Mouse (Mus musculus) T-helper 2 cell (primary cell): Measurements from ENCODE around the gene Calml4.

Source experiments
- in situ Hi-C: fragments of 300-600 bp; cut with MboI, MseI; formaldehyde crosslinking; loops from one replicate; pipeline ENCODE4 v1.15.1; 2025; ENCODE audit warnings: high pct_unique_total_duplicates

The Calml4 gene

GRCm38 (mm10) chr9:62901736-62902135 lies 43.9 kb downstream of the Calml4 start:
- in situ Hi-C loops = no loop called here

DNA sequence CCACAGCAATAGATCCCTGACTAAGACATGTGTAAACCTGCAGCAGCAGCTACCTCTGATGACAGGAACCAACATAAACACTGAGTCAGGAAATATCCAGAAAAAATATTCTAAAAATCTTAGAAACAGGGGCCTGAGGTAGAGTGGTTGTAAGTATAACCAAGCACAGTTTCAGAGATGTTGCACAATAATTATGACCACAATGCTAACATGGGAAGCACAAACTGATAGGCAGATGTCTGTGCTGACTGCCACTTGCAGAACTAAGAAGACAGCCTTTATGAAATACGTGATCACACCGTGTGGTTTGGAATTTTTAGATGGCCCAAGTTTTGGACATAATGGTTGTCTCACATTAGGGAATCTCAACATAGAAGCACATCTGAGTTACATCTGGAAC lies 46.0 kb downstream of the Calml4 start:
- in situ Hi-C loops = no loop called here

DNA sequence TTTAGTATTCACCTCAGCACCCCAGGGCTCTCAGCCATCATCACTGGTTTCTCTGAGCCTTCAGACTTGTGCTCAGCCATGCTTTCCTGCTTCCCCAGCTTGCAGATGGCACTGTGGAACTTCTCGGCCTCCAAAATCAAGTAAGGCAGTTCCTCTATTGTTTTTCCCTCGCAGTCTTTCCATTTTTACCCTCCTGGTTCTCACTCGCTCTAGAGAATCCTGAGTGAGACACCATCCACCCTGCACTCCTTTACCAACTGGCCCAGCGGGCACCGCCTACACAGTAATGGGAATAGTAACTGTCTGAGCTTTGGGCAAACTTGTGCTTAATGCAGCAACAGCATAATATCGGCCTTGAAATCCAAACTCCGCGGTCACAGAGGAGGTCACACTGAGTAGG lies 47.2 kb downstream of the Calml4 start:
- in situ Hi-C loops = no loop called here

GRCm38 (mm10) chr9:62913390-62914069 lies 55.6 kb downstream of the Calml4 start:
- in situ Hi-C loops = loop anchor here (10.0 kb wide), 1 partner anchor 201 kb away; no protein-coding TSS in a partner anchor

GRCm38 (mm10) chr9:62917059-62917458 lies 59.2 kb downstream of the Calml4 start:
- in situ Hi-C loops = loop anchor here (10.0 kb wide), 1 partner anchor 198 kb away; no protein-coding TSS in a partner anchor

DNA sequence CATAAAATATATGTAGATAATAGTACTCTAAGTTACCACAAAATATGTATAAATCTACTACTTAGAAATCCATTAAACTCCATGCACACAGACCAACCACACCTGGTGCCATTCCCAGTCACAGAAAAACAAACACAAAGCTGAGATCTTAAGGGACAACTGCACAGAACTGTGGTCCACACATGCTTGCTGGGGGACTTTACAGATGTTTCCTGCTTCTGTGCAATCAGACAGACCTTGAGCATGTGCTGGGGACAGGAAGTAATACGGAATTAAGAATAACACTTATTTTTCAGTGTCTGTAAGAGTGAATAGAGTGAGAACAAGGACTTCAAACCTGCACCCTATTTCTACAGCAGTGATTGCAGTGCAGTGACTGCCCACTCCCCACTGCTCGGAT lies 63.0 kb downstream of the Calml4 start:
- in situ Hi-C loops = loop anchor here (5.0 kb wide), 1 partner anchor 69 kb away; no protein-coding TSS in a partner anchor

DNA sequence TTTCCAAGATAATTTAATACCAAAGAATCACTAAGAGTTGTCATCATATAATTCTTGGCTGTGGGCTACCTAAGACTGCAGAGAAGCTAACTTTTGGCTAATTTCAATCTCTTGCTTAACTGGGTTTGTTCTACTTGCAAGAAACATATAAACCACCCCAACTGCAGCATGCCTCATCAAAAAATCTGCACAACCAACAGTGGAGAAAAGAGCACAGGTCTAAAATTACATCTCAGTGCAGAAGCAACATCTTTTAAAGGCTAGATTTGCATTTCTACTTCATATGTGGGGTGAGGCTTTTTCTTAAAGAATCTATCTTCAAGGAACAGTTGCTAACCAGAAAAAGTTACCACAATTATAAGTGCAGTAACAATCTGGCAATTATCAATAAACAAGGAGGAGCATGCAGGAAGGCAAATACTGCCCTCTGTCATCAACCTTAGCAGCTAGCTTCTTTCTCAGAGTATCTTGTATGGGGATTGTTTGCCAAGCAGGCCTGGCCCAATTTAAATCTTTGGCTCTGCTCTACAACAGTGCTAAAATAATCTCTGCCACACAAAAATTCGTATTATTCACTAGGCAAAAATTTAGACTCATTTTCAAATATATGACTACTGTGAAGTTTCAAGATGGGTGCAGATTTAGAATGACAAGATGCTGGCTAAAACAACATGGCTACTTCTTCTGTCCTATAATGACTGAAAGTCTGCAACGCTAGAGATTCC lies 67.2 kb downstream of the Calml4 start:
- in situ Hi-C loops = loop anchor here (5.0 kb wide), 1 partner anchor 73 kb away; no protein-coding TSS in a partner anchor
